Mouse (Mus musculus): ENCODE data around the gene Gpr65. TPM values are rescaled to one million over a fixed set of nuclear protein-coding genes. Genes with fewer than 3 reads are reported as not detected.

Gene Gpr65
- total and polyA plus RNA-seq, 3 experiments, result not detected

DNA sequence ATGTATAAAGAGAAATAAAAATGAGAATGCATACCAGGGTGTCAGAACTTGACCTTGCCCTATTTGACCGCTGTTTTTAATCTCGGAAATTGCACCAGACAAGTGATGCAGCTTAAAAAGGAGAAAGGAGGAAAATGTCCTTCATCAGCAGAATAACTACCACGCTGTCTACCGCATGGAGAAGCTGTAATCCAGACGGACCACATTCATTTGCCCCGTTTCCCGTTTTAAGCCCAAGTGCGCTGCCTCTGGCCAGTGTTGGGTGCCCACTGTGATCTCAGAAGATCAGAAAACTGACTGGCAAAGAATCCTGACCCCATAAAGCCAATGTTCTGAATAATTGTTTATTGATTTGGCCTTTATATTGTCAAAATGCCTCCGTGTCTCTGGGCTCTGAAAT is 2.7 kb upstream of the Gpr65 start:
- H3K36me3 ChIP-seq (ENCODE audit: control insufficient read depth in 1 of 2, insufficient read depth in 2 of 2, low read length in 2 of 2), result no peaks in the 10 kb centered on the region
- H3K27me3 ChIP-seq (ENCODE audit: control insufficient read depth in 1 of 2, insufficient read depth in 2 of 2, low read length in 2 of 2), result no peaks in the 10 kb centered on the region
- no peak overlapping the region for H3K9ac ChIP-seq (ENCODE audit: control insufficient read depth, low read depth, low read length, poor library complexity, severe bottlenecking)
- no peak for DNase-seq (ENCODE audit: low read depth, low spot score)
- no peak overlapping the region for H3K27ac ChIP-seq (ENCODE audit: control insufficient read depth, low read depth, low read length)
- H3K4me1 ChIP-seq (ENCODE audit: control insufficient read depth in 1 of 2, insufficient read depth in 2 of 2, low read length in 2 of 2), result no peaks in the 10 kb centered on the region
- no peak for TF ChIP-seq UBTF (IDR thresholded peaks at IDR 0.05; ENCODE audit: borderline replicate concordance, insufficient read depth, low read depth, low read length)
- TF ChIP-seq ELF1 (IDR thresholded peaks at IDR 0.05; ENCODE audit: low read depth, low read length), result no peak
- no peak for TF ChIP-seq TCF12 (IDR thresholded peaks at IDR 0.05; ENCODE audit: low read depth, low read length)
- no peak for TF ChIP-seq ZMIZ1 (IDR thresholded peaks at IDR 0.05; ENCODE audit: low read depth, low read length)
- TF ChIP-seq MAFK (IDR thresholded peaks at IDR 0.05; ENCODE audit: borderline replicate concordance, low read depth, low read length), result no peak
- TF ChIP-seq EP300 (IDR thresholded peaks at IDR 0.05; ENCODE audit: low read depth in 1 of 2, low read length in 2 of 2), result no peak
- TF ChIP-seq USF1 (IDR thresholded peaks at IDR 0.05; ENCODE audit: low read depth, low read length), result no peak
- no peak for TF ChIP-seq MAX (IDR thresholded peaks at IDR 0.05; ENCODE audit: low read length)
- no peak for TF ChIP-seq TBP (IDR thresholded peaks at IDR 0.05; ENCODE audit: low read depth, low read length)
- no peak for TF ChIP-seq CHD2 (IDR thresholded peaks at IDR 0.05; ENCODE audit: low read length)
- no peak for TF ChIP-seq ETS1 (IDR thresholded peaks at IDR 0.05; ENCODE audit: low read depth, low read length)
- TF ChIP-seq MEF2A (IDR thresholded peaks at IDR 0.05; ENCODE audit: extremely low read depth, insufficient replicate concordance, low read depth, low read length, poor library complexity, severe bottlenecking), result no peak
- no peak for TF ChIP-seq SIN3A (IDR thresholded peaks at IDR 0.05; ENCODE audit: low read length)
- no peak for TF ChIP-seq GABPA (IDR thresholded peaks at IDR 0.05; ENCODE audit: low read depth, low read length)
- TF ChIP-seq BHLHE40 (IDR thresholded peaks at IDR 0.05; ENCODE audit: borderline replicate concordance, low read depth, low read length), result no peak
- TF ChIP-seq POLR2AphosphoS5 (IDR thresholded peaks at IDR 0.05; ENCODE audit: borderline replicate concordance, low read depth, low read length), result no peak
- TF ChIP-seq NELFE (IDR thresholded peaks at IDR 0.05; ENCODE audit: low read depth, low read length), result no peak
- no peaks in the 10 kb centered on the region for H3K9me3 ChIP-seq (replicated peaks; ENCODE audit: insufficient read depth, low read length)
- H3K79me2 ChIP-seq (ENCODE audit: control insufficient read depth, insufficient read depth, low read length, poor library complexity), result no peaks in the 10 kb centered on the region
- H3K4me3 ChIP-seq (ENCODE audit: control insufficient read depth in 1 of 2, insufficient read depth in 1 of 2, low read depth in 2 of 2, low read length in 2 of 2), result no peak overlapping the region

DNA sequence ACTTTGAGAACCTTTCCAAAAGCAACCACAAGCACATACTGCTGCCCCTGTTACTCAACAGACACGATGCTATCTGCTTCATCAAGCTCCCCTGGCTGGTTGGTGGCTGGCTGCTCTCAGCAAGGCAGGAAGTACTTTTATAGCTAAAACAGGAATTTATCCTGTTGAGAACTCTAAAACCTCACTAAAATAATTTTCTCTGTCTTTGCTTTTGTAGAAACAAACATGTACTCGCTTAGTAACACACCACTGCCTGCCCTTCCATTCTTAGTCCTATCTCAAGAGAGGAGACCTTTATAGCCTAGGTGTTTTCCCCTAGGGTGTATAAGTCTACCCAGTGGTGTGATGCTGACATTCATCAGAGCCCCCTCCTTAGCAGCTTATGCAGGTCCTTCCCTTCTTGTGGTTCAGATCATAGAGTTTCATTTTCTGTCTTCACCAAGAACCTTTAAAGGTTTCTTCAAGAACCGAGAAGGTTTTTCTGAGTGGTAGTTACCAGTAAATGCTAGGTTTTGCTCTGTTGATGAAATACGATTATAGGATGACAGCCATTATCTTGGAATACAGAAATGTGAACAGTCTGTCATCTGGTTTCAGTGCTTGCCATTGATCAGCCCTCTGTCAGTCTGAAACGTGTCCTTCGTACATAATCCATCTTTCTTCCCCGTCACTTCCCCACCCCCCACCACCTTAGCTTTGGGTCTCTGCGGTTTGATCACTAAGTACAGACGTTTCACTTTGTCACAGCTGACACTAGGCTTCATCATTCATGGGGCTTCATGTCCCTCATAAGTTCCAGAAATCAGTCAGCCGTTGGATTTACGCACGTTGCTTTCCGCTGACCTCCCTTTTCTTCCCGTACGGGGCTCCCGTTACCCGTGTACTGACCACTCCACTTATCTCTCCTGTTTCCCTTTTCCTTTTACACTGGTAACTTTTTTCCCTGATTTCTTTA is 1.6 kb downstream of the Gpr65 start:
- TF ChIP-seq CHD2 (IDR thresholded peaks at IDR 0.05; ENCODE audit: low read length) (no peak), NELFE (IDR thresholded peaks at IDR 0.05; ENCODE audit: low read depth, low read length) (no peak), ZMIZ1 (IDR thresholded peaks at IDR 0.05; ENCODE audit: low read depth, low read length) (no peak), ETS1 (IDR thresholded peaks at IDR 0.05; ENCODE audit: low read depth, low read length) (no peak), SIN3A (IDR thresholded peaks at IDR 0.05; ENCODE audit: low read length) (no peak), USF2 (IDR thresholded peaks at IDR 0.05; ENCODE audit: borderline replicate concordance in 1 of 2, insufficient read depth in 1 of 2, low read depth in 1 of 2, low read length in 2 of 2) (no peak), TAL1 (IDR thresholded peaks at IDR 0.05; ENCODE audit: low read length) (no peak), RCOR1 (IDR thresholded peaks at IDR 0.05; ENCODE audit: low read depth, low read length) (no peak), MYB (IDR thresholded peaks at IDR 0.05; ENCODE audit: low read depth, low read length) (no peak), UBTF (IDR thresholded peaks at IDR 0.05; ENCODE audit: borderline replicate concordance, insufficient read depth, low read depth, low read length) (no peak), TCF12 (IDR thresholded peaks at IDR 0.05; ENCODE audit: low read depth, low read length) (no peak), POLR2AphosphoS2 (IDR thresholded peaks at IDR 0.05; ENCODE audit: low read length) (no peak)
- Histone ChIP-seq H3K4me1 (ENCODE audit: control insufficient read depth in 1 of 2, insufficient read depth in 2 of 2, low read length in 2 of 2) (no peaks in the 10 kb centered on the region), H3K27me3 (ENCODE audit: control insufficient read depth in 1 of 2, insufficient read depth in 2 of 2, low read length in 2 of 2) (no peaks in the 10 kb centered on the region), H3K27ac (ENCODE audit: control insufficient read depth, low read depth, low read length) (no peak overlapping the region), H3K79me2 (ENCODE audit: control insufficient read depth, insufficient read depth, low read length, poor library complexity) (no peaks in the 10 kb centered on the region), H3K36me3 (ENCODE audit: control insufficient read depth in 1 of 2, insufficient read depth in 2 of 2, low read length in 2 of 2) (no peaks in the 10 kb centered on the region), H3K9me3 (replicated peaks; ENCODE audit: insufficient read depth, low read length) (no peaks in the 10 kb centered on the region), H3K9ac (ENCODE audit: control insufficient read depth, low read depth, low read length, poor library complexity, severe bottlenecking) (no peak overlapping the region), H3K4me3 (ENCODE audit: control insufficient read depth in 1 of 2, insufficient read depth in 1 of 2, low read depth in 2 of 2, low read length in 2 of 2) (no peak overlapping the region)
- no peak for DNase-seq (ENCODE audit: low read depth, low spot score)
